Mouse (Mus musculus) hindbrain, embryonic 12.5 days (tissue): Measurements from ENCODE around the gene Muc1. TPM values are rescaled to one million over a fixed set of nuclear protein-coding genes. Genes with fewer than 3 reads are reported as not detected.
A peak's percentile ranks its signal among the peaks of the same experiment; 100 is the strongest.

ENCODE experiments used
- ATAC-seq: fragments of 200-750 bp; cut with Nextera tagmentation; 2 replicates; pipeline ENCODE4 v1.8.0; 2017; ENCODE audit warnings: moderate TSS enrichment; ENCODE audit not compliant: low FRiP score
- H3K27ac ChIP-seq: fragments of 300-500 bp; sonication (generic); 2 replicates; pipeline ENCODE4 v1.5.1; 2016; ENCODE audit warnings: mild to moderate bottlenecking
- H3K27me3 ChIP-seq: fragments of 300-500 bp; sonication (generic); 2 replicates; pipeline ENCODE4 v1.6.1; 2016; ENCODE audit warnings: mild to moderate bottlenecking
- H3K36me3 ChIP-seq: fragments of 300-500 bp; sonication (generic); 2 replicates; pipeline ENCODE4 v1.6.1; 2016; ENCODE audit warnings: mild to moderate bottlenecking
- H3K4me1 ChIP-seq: fragments of 300-500 bp; sonication (generic); 2 replicates; pipeline ENCODE4 v1.6.1; 2016
- H3K4me2 ChIP-seq: fragments of 300-500 bp; sonication (generic); replicated peaks from 2 replicates; pipeline ENCODE4 v1.6.1; 2016; ENCODE audit warnings: mild to moderate bottlenecking
- H3K4me3 ChIP-seq: fragments of 300-500 bp; sonication (generic); 2 replicates; pipeline ENCODE4 v1.5.1; 2016; ENCODE audit warnings: mild to moderate bottlenecking
- H3K9ac ChIP-seq: fragments of 300-500 bp; sonication (generic); 2 replicates; pipeline ENCODE4 v1.6.1; 2016; ENCODE audit warnings: mild to moderate bottlenecking, moderate library complexity
- H3K9me3 ChIP-seq: fragments of 300-500 bp; sonication (generic); replicated peaks from 2 replicates; pipeline ENCODE4 v1.6.1; 2016; ENCODE audit warnings: mild to moderate bottlenecking
- WGBS: fragments of 180-500 bp; shearing (Covaris S2); methylation state at CpG from one replicate; pipeline ENCODE4 v1.1.7; 2016; 5-methylcytosine and 5-hydroxymethylcytosine counted together
- polyA plus RNA-seq: library from polyadenylated mRNA; unstranded; fragments of >200 nt; fragmentation: Nextera tagmentation; extraction: Ambion mirVana; gene quantifications from 2 replicates; pipeline ENCODE4 v1.2.1, GENCODE M21; 2016

Gene Muc1
- polyA plus RNA-seq, 1 experiment from 2014 or later = 1.5 TPM

DNA sequence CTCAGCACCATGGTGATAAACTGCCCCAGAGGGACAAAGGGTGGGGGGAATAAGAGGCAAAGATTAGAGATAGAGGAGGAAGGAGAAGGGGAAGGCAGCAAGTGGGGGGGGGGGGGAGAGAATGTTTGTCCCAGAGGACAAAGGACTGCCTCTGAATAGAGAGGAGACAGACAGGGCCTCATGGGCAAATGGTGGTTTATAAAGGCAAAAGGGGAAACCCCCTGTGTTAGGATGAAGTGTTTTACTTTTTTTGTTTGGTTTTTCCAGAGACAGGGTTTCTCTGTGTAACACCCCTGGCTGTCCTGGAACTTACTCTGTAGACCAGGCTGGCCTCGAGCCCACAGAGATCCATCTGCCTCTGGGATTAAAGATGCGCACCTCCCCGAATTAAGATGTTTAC is 31.4 kb downstream of the Muc1 start:
- no peaks in the 10 kb centered on the region for H3K4me1 ChIP-seq
- H3K9me3 ChIP-seq = no peaks in the 10 kb centered on the region
- no peak for ATAC-seq
- 67% methylated on average over 3 of the region's 3 CpGs for WGBS
- no peak overlapping the region for H3K4me3 ChIP-seq
- H3K4me2 ChIP-seq = no peak overlapping the region
- H3K27me3 ChIP-seq = no peaks in the 10 kb centered on the region; the same call in 1 of the 2 replicates
- no peak overlapping the region for H3K27ac ChIP-seq
- H3K36me3 ChIP-seq = no peaks in the 10 kb centered on the region
- no peak overlapping the region for H3K9ac ChIP-seq

DNA sequence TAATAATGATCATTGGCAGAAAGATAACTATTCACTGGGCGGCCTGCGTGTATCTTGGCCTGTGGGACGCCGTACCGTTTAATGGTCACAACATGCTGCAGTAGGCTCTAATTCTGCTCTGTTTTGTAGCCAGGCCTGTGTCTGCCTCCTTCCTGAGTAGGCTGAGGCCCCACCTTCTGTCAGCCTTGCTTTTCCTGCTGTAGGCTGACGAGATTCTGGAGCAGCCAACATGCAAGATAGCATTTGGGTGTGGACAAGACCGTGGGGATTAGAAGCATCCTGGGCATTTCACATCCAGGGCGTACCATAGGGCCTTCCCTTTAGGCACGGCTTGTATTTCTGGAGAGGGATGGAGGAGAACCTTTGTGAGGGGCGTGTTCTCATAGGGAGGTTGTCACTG is 33.6 kb downstream of the Muc1 start:
- Histone ChIP-seq H3K36me3 (no peaks in the 10 kb centered on the region), H3K4me2 (no peak overlapping the region), H3K27ac (no peak overlapping the region), H3K4me1 (peaks cover 11% of the 10 kb centered on the region), H3K27me3 (no peaks in the 10 kb centered on the region; the same call in 1 of the 2 replicates), H3K4me3 (no peak overlapping the region), H3K9ac (no peak overlapping the region), H3K9me3 (no peaks in the 10 kb centered on the region)
- no peak for ATAC-seq
- 77% methylated on average over 10 of the region's 10 CpGs for WGBS

DNA sequence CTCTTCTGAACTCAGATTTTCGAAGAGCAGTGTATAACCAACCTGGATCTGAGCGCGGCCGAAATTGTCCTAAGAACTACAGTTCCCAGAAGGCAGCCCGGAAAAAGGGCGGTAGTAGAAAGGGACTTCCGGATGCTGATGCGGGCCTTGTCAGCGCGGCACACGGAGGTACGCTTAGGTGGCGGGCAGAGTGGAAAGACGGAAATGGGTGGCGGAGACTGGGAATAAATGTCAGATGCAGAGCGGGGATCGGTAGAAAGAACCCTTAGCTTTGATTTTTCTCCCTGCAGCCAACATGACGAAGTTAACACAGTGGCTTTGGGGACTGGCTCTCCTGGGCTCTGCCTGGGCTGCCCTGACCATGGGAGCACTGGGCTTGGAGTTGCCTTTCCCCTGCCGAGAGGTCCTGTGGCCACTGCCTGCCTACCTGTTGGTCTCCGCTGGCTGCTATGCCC is 37.6 kb downstream of the Muc1 start:
- peaks cover 34% of the 10 kb centered on the region for H3K4me1 ChIP-seq
- H3K9me3 ChIP-seq = no peaks in the 10 kb centered on the region
- peak overlapping the region; percentile 75 for H3K9ac ChIP-seq
- peak overlapping the region; percentile 57 for H3K4me3 ChIP-seq
- WGBS = 2% methylated on average over 20 of the region's 20 CpGs
- H3K27me3 ChIP-seq = no peaks in the 10 kb centered on the region
- H3K4me2 ChIP-seq = peak overlapping the region; percentile 65
- ATAC-seq = peak; percentile 84
- H3K27ac ChIP-seq = peak overlapping the region; percentile 69
- no peaks in the 10 kb centered on the region for H3K36me3 ChIP-seq

DNA sequence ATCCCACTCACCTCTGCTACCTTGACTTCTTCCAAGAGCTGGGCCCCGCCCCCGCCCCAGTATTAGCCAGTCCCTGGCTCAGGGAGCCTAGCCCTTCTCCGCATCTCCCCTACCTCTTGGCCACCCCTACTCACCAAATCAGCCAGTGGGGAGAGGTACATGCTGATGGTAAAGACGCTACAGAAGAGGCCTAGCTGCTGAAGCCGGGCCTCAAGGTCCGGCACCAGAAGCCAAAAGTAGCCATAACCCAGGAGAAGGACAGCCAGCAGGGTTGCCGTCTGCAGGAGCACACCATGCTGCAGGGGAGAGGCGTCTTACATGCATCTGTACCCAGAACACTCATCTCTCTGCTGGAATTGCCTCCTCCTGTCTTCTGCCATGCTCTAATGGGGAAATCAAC is 40.1 kb downstream of the Muc1 start:
- H3K4me3 ChIP-seq = no peak overlapping the region
- peaks cover 34% of the 10 kb centered on the region for H3K4me1 ChIP-seq
- no peak for ATAC-seq
- H3K36me3 ChIP-seq = no peaks in the 10 kb centered on the region
- H3K4me2 ChIP-seq = no peak overlapping the region; the same call in 1 of the 2 replicates
- no peak overlapping the region for H3K9ac ChIP-seq
- H3K27ac ChIP-seq = no peak overlapping the region
- no peaks in the 10 kb centered on the region for H3K27me3 ChIP-seq
- no peaks in the 10 kb centered on the region for H3K9me3 ChIP-seq
- 48% methylated on average over 8 of the region's 8 CpGs for WGBS

DNA sequence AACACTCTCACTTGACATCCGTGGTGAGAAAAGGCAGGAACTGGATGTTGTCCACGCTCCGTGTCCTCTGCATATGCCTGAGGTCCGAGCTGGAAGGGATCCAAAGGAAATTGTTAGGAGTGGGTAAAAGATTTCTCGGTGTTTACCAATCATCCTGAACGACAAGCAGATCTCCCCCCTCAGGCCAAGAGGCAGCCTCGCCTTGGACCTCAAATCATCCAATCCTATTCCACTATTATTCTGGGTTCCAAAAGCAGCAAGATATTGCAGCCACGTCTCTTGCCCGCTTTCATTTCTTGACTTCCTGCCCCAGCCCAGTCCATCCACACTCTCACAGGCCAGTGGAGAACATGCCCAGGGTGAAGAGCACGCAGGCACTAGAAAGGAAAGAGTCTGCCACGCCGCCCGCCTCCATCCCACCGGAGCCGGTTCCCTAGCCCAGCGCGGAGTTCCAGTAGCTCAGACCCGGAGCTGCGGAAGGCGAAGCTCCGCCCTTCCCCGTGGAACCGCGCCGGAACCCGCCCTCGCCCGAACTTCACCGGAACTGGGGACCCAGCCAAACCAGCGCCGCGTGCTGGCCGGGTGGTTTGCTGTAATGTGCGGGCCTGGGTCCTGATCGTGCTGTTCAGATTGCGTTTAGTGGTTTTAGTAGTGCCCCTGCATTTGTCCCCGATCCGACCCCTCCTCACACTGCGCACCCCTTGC is 41.3 kb downstream of the Muc1 start, which contains the start of gene Slc50a1:
Gene Slc50a1, minus strand, starts transcription at position 520 of the 705 bp plus-strand sequence.
- H3K9me3 ChIP-seq = no peaks in the 10 kb centered on the region
- 4% methylated on average over 39 of the region's 39 CpGs for WGBS
- H3K27me3 ChIP-seq = no peaks in the 10 kb centered on the region
- peak within 1 kb of the TSS; percentile 44 for H3K4me3 ChIP-seq
- H3K36me3 ChIP-seq = no peaks in the 10 kb centered on the region
- peak within 1 kb of the TSS; percentile 73 for H3K9ac ChIP-seq
- H3K4me2 ChIP-seq = peak within 1 kb of the TSS; percentile 66
- H3K27ac ChIP-seq = peak within 1 kb of the TSS; percentile 68
- peaks cover 34% of the 10 kb centered on the region for H3K4me1 ChIP-seq
- ATAC-seq = peak; percentile 35; the same call in 1 of the 2 replicates

DNA sequence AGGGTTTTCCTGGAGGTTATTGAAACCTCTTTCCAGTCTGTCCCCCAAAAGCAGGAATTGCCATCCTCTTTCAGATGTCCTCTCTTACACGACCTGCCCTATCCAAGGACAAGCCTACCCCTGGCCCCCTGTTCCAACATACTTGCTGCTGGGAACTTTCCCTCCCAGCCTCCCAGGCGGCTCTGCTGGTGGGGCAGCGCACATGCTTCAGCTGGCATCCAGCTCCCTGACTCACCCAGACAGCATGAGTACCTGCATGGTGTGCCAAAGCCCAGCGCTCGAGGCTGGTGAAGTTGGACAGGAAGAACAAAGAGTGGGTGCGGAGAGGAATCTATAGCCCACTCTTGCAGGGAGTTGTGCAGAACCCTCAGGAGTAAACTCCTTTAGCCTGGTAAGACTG is 42.0 kb downstream of the Muc1 start:
- Histone ChIP-seq H3K27ac (no peak overlapping the region), H3K9ac (peak overlapping the region; percentile 73; the same call in 1 of the 2 replicates), H3K4me2 (peak overlapping the region; percentile 66), H3K27me3 (no peaks in the 10 kb centered on the region), H3K9me3 (no peaks in the 10 kb centered on the region), H3K36me3 (no peaks in the 10 kb centered on the region), H3K4me1 (peaks cover 33% of the 10 kb centered on the region), H3K4me3 (peak overlapping the region; percentile 44)
- no peak for ATAC-seq
- 77% methylated on average over 6 of the region's 6 CpGs for WGBS

DNA sequence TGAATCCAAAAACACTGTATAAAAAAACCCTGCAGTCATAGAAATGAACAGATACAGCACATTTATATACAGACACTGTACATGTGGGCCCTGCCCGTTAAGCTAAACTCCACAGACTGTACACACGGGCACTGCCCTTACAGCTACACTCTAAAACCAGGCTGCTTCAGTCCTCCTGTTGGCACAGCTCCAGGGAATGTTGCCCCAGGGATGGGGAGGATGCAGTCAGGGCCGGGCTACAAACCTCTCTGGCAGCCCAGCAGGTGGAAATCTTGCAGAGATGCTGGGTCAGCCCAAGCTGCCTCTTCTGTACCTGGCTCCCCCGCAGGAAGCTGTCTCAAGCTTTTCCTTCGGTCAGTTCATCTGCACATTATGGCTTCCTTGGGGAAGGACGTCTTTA is 42.9 kb downstream of the Muc1 start:
- Histone ChIP-seq H3K4me3 (no peak overlapping the region), H3K36me3 (no peaks in the 10 kb centered on the region), H3K9ac (no peak overlapping the region), H3K4me2 (no peak overlapping the region), H3K4me1 (peaks cover 29% of the 10 kb centered on the region), H3K27me3 (no peaks in the 10 kb centered on the region; the same call in 1 of the 2 replicates), H3K27ac (no peak overlapping the region), H3K9me3 (no peaks in the 10 kb centered on the region)
- no peak for ATAC-seq
- WGBS = 67% methylated on average over 6 of the region's 6 CpGs

DNA sequence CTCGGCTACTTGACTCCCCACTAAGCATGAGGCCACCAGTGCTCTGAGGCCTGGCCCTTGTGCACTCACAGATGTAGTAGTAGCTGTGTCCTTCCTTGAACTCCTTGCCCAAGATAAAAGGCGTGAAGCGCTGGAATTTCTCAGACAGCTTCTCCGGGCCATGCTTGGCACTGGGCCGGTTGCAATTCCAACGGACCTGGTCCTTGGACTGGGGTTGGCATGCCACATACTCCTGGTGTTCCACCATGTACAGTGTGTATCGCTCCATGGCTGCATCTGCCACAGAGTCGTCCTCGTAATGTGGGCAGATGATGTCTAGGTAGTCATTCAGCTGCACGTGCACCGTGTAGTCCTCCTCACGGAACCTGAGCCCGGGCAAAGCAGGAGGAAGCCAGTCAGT is 47.2 kb downstream of the Muc1 start:
- 91% methylated on average over 13 of the region's 13 CpGs for WGBS
- Histone ChIP-seq H3K9me3 (no peaks in the 10 kb centered on the region), H3K4me1 (peaks cover 33% of the 10 kb centered on the region), H3K9ac (no peak overlapping the region), H3K4me3 (no peak overlapping the region), H3K4me2 (no peak overlapping the region), H3K36me3 (no peaks in the 10 kb centered on the region), H3K27ac (no peak overlapping the region), H3K27me3 (peaks cover 37% of the 10 kb centered on the region)
- ATAC-seq = no peak

DNA sequence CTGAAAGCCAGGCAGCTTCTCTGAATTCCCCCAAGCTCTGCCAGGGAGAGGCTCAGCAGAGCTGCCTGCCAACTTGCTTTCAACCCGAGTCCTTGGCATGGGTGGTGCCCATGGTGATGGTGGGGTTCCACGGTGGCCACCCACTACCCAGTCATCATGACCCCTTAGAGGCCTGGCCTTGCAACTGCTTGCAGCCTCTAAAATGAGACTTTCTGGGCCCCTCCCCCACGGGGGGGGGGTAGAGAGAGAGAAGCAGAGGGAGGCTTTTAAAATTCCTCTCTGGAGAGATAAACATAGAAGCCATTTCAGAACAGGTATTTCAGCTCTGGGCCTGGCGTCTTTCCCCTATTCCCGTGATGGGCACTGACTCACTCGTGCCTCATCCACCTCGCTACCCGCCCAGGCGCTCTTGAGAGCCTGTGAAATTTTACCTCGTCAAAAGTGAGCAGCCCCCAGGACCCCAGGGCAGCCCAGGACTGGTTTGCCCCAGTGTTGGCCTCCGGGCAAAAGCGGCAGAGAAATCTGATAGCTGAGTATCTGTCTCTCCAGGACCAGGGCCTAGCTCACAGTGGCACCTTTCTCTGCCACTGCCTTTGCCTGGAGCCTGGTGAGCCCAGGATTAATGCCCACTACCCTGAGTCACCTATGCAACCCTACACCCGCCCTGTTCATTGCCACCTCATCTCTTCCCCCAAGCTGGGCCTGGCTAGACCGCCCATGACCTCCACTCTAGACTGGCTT is 48.6 kb downstream of the Muc1 start:
- ATAC-seq = no peak
- Histone ChIP-seq H3K27me3 (peaks cover 49% of the 10 kb centered on the region), H3K27ac (peak overlapping the region; percentile 49; the same call in 1 of the 2 replicates), H3K9ac (peak overlapping the region; percentile 47; the same call in 1 of the 2 replicates), H3K36me3 (no peaks in the 10 kb centered on the region), H3K4me2 (peak overlapping the region; percentile 89), H3K9me3 (no peaks in the 10 kb centered on the region), H3K4me1 (peaks cover 39% of the 10 kb centered on the region), H3K4me3 (peak overlapping the region; percentile 12; the same call in 1 of the 2 replicates)
- WGBS = 49% methylated on average over 14 of the region's 14 CpGs

DNA sequence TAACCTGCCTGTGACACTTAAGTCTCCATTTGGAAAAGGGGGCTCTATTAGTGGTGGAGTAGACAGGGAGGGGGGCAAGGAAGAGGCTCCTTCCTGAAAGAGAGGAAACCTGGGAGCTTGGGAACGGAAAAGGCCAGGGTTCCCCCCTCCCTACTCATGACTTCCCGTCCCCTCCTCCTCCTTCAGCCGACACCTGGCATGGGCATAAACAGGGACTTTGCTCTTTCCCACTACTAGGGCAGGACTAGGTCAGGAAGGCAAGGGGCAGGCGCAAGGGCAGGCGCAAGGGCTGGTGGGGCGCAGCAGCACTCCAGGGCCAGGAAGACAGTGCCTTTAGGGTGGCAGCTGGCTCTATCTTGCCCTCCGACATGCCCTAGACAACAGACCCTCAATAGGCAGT is 49.2 kb downstream of the Muc1 start:
- Histone ChIP-seq H3K4me2 (peak overlapping the region; percentile 89), H3K36me3 (no peaks in the 10 kb centered on the region), H3K27me3 (peaks cover 49% of the 10 kb centered on the region), H3K4me1 (peaks cover 39% of the 10 kb centered on the region), H3K4me3 (peak overlapping the region; percentile 3; the same call in 1 of the 2 replicates), H3K9me3 (no peaks in the 10 kb centered on the region), H3K9ac (peak overlapping the region; percentile 61; the same call in 1 of the 2 replicates), H3K27ac (no peak overlapping the region)
- no peak for ATAC-seq
- WGBS = 77% methylated on average over 7 of the region's 7 CpGs

DNA sequence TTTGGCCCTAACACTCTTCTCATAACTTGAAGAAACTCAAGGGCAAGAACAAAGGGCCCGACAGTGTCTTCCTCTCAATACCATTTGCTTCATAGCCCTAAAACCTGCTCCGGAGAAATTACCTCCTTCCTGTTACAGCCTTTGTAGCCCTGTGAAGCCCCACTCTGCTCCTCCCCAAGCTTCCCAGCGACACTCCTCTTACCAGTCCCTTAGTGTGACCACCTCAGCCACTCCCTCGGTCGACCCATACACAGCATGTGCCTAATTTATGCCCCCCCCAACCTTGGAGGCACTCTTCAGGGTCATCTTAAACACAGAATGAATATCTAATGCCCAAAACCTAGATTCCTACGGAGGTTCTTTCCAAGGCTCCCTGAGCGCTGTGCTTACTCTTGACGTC is 49.8 kb downstream of the Muc1 start:
- Histone ChIP-seq H3K27me3 (peaks cover 49% of the 10 kb centered on the region), H3K9ac (peak overlapping the region; percentile 61), H3K4me3 (peak overlapping the region; percentile 43), H3K4me1 (peaks cover 39% of the 10 kb centered on the region), H3K36me3 (no peaks in the 10 kb centered on the region), H3K27ac (no peak overlapping the region), H3K4me2 (peak overlapping the region; percentile 89), H3K9me3 (no peaks in the 10 kb centered on the region)
- WGBS = 22% methylated on average over 8 of the region's 8 CpGs
- no peak for ATAC-seq

DNA sequence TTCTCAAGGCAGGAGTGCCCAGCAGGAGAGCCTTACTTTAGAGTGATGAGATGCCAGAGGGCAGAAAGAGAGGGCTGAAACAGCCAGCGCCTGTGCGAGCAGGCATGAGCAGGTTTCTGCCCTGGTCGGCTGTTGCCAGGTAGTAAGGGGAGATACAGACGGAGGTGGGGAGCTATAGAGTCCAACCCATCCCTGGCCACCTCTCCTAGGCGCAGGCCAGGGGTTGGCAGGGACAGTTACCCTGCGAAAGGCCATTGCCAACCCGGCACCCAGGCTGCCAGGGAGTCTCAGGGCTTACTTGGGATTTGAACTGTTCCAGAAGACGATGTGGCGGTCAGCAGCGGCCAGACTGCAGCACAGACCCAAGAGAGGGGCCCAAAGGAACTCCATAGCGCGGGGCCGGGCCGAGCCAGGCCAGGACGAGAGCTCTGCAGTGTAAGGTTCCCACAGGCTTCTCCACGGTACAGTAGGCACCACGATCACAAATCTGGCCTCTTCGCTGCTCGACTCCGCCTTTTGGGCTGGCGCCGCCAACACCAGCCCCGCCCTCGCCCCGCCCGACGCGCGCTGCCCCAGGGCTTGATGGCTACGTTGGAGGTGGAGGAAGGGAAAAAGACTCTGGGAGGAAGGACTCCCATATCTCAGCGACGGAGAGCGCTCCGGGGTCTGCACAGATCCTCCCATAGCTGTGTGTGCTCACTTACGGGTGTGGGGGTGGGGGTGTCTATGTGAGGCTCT is 50.5 kb downstream of the Muc1 start:
- H3K36me3 ChIP-seq = no peaks in the 10 kb centered on the region
- 2% methylated on average over 35 of the region's 35 CpGs for WGBS
- peak overlapping the region; percentile 89 for H3K4me2 ChIP-seq
- peak overlapping the region; percentile 43 for H3K4me3 ChIP-seq
- peak overlapping the region; percentile 61 for H3K9ac ChIP-seq
- peaks cover 52% of the 10 kb centered on the region for H3K27me3 ChIP-seq
- ATAC-seq = peak; percentile 70
- peaks cover 39% of the 10 kb centered on the region for H3K4me1 ChIP-seq
- H3K9me3 ChIP-seq = no peaks in the 10 kb centered on the region
- peak overlapping the region; percentile 62 for H3K27ac ChIP-seq
